Mouse (Mus musculus) forebrain, embryonic 11.5 days (tissue): Measurements from ENCODE around the gene Igf2bp1. TPM values are rescaled to one million over a fixed set of nuclear protein-coding genes. Genes with fewer than 3 reads are reported as not detected.
"Not testable (repeated sequence)": the region's sequence is repeated elsewhere in the genome, so short reads cannot be mapped to it uniquely, and the experiment has no call there.

Source experiments
- ATAC-seq: fragments of 200-750 bp; cut with Nextera tagmentation; replicated peaks from 2 replicates; pipeline ENCODE4 v1.8.0; 2017; ENCODE audit warnings: moderate TSS enrichment; ENCODE audit not compliant: low FRiP score
- DNase-seq: peaks from one replicate; pipeline ENCODE4 v3.0.0-alpha.2; 2017; ENCODE audit warnings: low spot score
- H3K27ac ChIP-seq: fragments of 300-500 bp; sonication (generic); 2 replicates; pipeline ENCODE4 v1.5.1; 2014; ENCODE audit warnings: low read depth, low read length
- H3K27me3 ChIP-seq: fragments of 300-500 bp; sonication (generic); 2 replicates; pipeline ENCODE4 v1.6.1; 2014; ENCODE audit warnings: mild to moderate bottlenecking, low read length, mixed read lengths; ENCODE audit not compliant: control insufficient read depth, insufficient read depth
- H3K36me3 ChIP-seq: fragments of 300-500 bp; sonication (generic); 2 replicates; pipeline ENCODE4 v1.6.1; 2014; ENCODE audit warnings: mild to moderate bottlenecking, low read length, moderate library complexity, mixed read lengths; ENCODE audit not compliant: control insufficient read depth, insufficient read depth
- H3K4me1 ChIP-seq: fragments of 300-500 bp; sonication (generic); replicated peaks from 2 replicates; pipeline ENCODE4 v1.6.1; 2014; ENCODE audit warnings: low read length, mixed read lengths; ENCODE audit not compliant: control insufficient read depth, insufficient read depth
- H3K4me2 ChIP-seq: fragments of 300-500 bp; sonication (generic); 2 replicates; pipeline ENCODE4 v1.6.1; 2014; ENCODE audit warnings: low read depth, mild to moderate bottlenecking, low read length, moderate library complexity, mixed read lengths; ENCODE audit not compliant: severe bottlenecking
- H3K4me3 ChIP-seq: fragments of 300-500 bp; sonication (generic); 2 replicates; pipeline ENCODE4 v1.5.1; 2014; ENCODE audit warnings: low read depth, low read length
- H3K9ac ChIP-seq: fragments of 300-500 bp; sonication (generic); 2 replicates; pipeline ENCODE4 v1.6.1; 2014; ENCODE audit warnings: low read length
- H3K9me3 ChIP-seq: fragments of 300-500 bp; sonication (generic); 2 replicates; pipeline ENCODE4 v1.6.1; 2016; ENCODE audit warnings: low read length, mixed read lengths; ENCODE audit not compliant: control insufficient read depth
- WGBS: fragments of 180-500 bp; shearing (Covaris S2); extraction: QIAGEN DNeasy Blood & Tissue Kit; methylation state at CpG from one replicate; pipeline ENCODE4 v1.1.7; 2014; 5-methylcytosine and 5-hydroxymethylcytosine counted together
- polyA plus RNA-seq: library from polyadenylated mRNA; unstranded; fragments of >200 nt; fragmentation: Nextera tagmentation; extraction: Ambion mirVana; gene quantifications from 2 replicates; pipeline ENCODE4 v1.2.1, GENCODE M21; 2014

Gene Igf2bp1
- polyA plus RNA-seq, 1 experiment from 2014 or later: 109 TPM

GRCm38 (mm10) chr11:95926398-95926797 is 79.3 kb downstream of the Igf2bp1 start:
- Histone ChIP-seq H3K27me3 (peaks cover 2% of the 10 kb centered on the region; the same call in 1 of the 2 replicates), H3K9me3 (peaks cover 2% of the 10 kb centered on the region; the same call in 1 of the 2 replicates)

GRCm38 (mm10) chr11:95925976-95926375 is 79.8 kb downstream of the Igf2bp1 start:
- DNase-seq (no peak), ATAC-seq (no peak)
- no peaks in the 10 kb centered on the region for H3K4me1 ChIP-seq
- WGBS: 91% methylated on average over 5 of the region's 5 CpGs
- H3K4me2 ChIP-seq: no peak overlapping the region
- peaks cover 2% of the 10 kb centered on the region; the same call in 1 of the 2 replicates for H3K9me3 ChIP-seq
- H3K36me3 ChIP-seq: no peaks in the 10 kb centered on the region
- H3K27ac ChIP-seq: no peak overlapping the region
- no peak overlapping the region for H3K4me3 ChIP-seq
- peaks cover 2% of the 10 kb centered on the region; the same call in 1 of the 2 replicates for H3K27me3 ChIP-seq
- H3K9ac ChIP-seq: no peak overlapping the region

More at GRCm38 (mm10) chr11:95926398-95926797, 79.3 kb downstream of the Igf2bp1 start:
- Histone ChIP-seq H3K27ac (no peak overlapping the region), H3K4me2 (no peak overlapping the region), H3K36me3 (no peaks in the 10 kb centered on the region), H3K4me3 (no peak overlapping the region), H3K9ac (no peak overlapping the region), H3K4me1 (no peaks in the 10 kb centered on the region)
- 79% methylated on average over 4 of the region's 4 CpGs for WGBS
- no peak for ATAC-seq
- DNase-seq: no peak

GRCm38 (mm10) chr11:95924215-95924614 is 81.5 kb downstream of the Igf2bp1 start:
- no peaks in the 10 kb centered on the region for H3K36me3 ChIP-seq
- no peak overlapping the region for H3K4me2 ChIP-seq
- H3K4me1 ChIP-seq: no peaks in the 10 kb centered on the region
- H3K9ac ChIP-seq: no peak overlapping the region
- ATAC-seq (no peak), DNase-seq (no peak)
- H3K9me3 ChIP-seq: peaks cover 2% of the 10 kb centered on the region; the same call in 1 of the 2 replicates
- H3K27me3 ChIP-seq: peaks cover 2% of the 10 kb centered on the region; the same call in 1 of the 2 replicates
- H3K27ac ChIP-seq: no peak overlapping the region
- 5% methylated on average over 2 of the region's 2 CpGs for WGBS
- no peak overlapping the region for H3K4me3 ChIP-seq

DNA sequence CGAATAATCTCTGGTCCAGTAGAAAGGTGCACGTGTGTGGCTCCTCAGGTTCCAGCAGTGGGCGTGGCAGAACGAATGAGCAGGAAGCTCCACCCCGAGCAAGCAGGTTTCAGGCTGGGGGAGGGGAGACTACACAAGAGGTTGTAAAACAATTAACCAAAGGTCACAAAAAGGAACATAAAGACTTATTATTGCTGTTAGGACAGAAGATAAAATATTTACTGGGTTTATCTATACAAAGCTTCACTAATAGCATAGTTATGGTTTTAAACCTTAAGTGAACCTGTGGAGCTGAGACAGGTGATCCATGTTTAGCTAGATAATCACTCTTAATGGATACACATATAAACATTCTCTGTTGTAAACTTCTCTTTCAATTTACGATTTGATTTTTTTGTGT is 82.3 kb downstream of the Igf2bp1 start:
- DNase-seq, H3K4me3 ChIP-seq, H3K27ac ChIP-seq, H3K4me2 ChIP-seq, H3K9ac ChIP-seq, H3K9me3 ChIP-seq, ATAC-seq, H3K4me1 ChIP-seq, H3K36me3 ChIP-seq, H3K27me3 ChIP-seq: not testable (repeated sequence)
- WGBS: 0% methylated on average over 3 of the region's 6 CpGs

DNA sequence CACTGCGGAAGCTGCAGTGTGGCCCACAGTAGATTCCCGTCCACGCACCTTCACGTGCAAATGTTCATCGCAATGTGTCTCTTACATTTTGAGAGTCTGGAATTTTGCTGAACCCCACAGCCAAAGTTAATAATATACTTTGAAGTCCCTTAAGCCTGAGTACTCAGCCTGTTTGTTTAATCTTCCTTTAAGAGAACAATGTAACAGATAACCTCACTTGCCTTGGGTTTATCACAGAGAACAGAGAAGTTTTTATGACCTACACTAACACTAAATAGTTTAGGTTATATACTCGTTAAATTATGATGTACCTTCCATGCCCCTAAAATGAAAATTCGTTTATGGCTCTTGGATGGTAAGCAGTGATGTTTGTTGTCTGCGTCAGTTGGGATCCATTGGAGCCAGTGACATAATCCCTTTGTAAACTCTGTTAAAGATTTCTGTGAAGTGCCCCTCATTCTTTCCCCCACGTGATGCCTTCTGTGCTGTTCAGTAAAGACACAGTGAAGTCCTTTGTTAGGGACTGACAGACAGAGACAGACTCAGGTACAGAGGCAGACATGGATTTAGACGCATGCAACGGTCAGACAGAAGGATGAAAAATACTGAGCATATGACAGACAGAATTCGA is 83.6 kb downstream of the Igf2bp1 start:
- H3K4me2 ChIP-seq: no peak overlapping the region
- H3K27ac ChIP-seq: no peak overlapping the region
- no peaks in the 10 kb centered on the region; the same call in 1 of the 2 replicates for H3K9me3 ChIP-seq
- H3K4me3 ChIP-seq: no peak overlapping the region
- ATAC-seq: no peak
- DNase-seq: no peak
- H3K27me3 ChIP-seq: peaks cover 6% of the 10 kb centered on the region
- H3K36me3 ChIP-seq: no peaks in the 10 kb centered on the region
- WGBS: 64% methylated on average over 12 of the region's 12 CpGs
- H3K4me1 ChIP-seq: no peaks in the 10 kb centered on the region
- no peak overlapping the region for H3K9ac ChIP-seq

DNA sequence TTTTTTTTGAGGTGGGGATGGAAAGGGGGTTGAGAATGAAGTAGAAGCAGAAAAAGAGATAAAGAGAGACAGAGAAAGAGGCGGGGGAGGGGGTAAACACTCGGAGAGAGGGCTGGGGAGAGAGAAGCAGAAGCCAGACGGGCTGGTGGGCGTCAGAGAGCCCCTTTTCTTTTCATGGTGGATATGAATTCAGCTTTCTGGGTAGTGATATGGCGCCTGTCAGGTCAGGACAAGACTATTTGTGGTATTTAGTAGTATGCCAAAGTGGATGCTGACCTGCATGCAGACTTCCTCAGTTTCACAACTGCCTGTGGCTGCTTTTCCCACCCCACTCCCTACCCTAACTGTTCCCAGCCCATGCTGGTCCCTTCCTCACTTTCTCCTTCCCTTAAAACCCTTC is 89.3 kb downstream of the Igf2bp1 start:
- no peak overlapping the region for H3K9ac ChIP-seq
- peaks cover 47% of the 10 kb centered on the region for H3K27me3 ChIP-seq
- no peak overlapping the region for H3K4me2 ChIP-seq
- H3K4me3 ChIP-seq: no peak overlapping the region
- no peak overlapping the region for H3K27ac ChIP-seq
- no peaks in the 10 kb centered on the region for H3K9me3 ChIP-seq
- no peak for DNase-seq
- H3K36me3 ChIP-seq: no peaks in the 10 kb centered on the region
- 2% methylated on average over 5 of the region's 5 CpGs for WGBS
- no peak for ATAC-seq
- H3K4me1 ChIP-seq: peaks cover 8% of the 10 kb centered on the region

DNA sequence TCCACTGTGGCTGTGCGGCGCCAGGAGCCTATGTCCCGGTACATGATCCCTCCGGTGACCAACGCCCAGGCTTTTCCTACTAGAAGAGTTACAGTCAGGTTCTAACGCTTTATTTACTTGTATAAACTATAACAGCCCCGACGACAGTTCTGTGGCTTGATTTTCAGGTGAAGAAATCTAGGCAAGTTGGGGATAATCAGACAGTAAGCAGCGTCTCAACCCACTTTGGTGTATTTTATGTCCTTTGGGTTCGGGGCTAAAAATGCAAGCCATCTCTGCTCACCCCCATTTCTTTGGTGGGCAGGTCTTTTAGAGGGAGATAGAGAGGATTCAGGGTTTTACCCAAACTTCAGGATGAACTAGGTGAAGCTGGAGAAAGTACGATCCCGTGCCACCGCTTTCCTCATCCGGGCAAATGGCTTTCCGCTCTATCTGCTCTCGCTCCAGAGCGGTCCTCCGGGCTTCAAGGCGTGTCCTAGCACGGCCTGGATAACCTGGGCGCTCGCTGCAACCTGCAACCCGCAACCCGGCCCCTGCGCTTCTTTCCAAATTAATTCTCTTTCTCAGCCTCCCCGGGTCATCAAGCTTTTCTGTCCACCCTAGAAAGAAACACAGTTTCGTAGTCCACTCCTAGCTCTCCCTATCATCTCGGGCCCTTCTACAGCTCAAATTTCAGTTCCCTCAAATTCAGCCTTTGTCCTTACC is 90.6 kb downstream of the Igf2bp1 start:
- no peak overlapping the region for H3K27ac ChIP-seq
- ATAC-seq (no peak), DNase-seq (peak; percentile 62)
- no peak overlapping the region; the same call in 1 of the 2 replicates for H3K9ac ChIP-seq
- H3K4me1 ChIP-seq: peaks cover 8% of the 10 kb centered on the region
- WGBS: 1% methylated on average over 28 of the region's 28 CpGs
- H3K4me2 ChIP-seq: peak overlapping the region; percentile 34; the same call in 1 of the 2 replicates
- peak overlapping the region; percentile 20; the same call in 1 of the 2 replicates for H3K4me3 ChIP-seq
- H3K27me3 ChIP-seq: peaks cover 47% of the 10 kb centered on the region
- H3K9me3 ChIP-seq: no peaks in the 10 kb centered on the region
- no peaks in the 10 kb centered on the region for H3K36me3 ChIP-seq

DNA sequence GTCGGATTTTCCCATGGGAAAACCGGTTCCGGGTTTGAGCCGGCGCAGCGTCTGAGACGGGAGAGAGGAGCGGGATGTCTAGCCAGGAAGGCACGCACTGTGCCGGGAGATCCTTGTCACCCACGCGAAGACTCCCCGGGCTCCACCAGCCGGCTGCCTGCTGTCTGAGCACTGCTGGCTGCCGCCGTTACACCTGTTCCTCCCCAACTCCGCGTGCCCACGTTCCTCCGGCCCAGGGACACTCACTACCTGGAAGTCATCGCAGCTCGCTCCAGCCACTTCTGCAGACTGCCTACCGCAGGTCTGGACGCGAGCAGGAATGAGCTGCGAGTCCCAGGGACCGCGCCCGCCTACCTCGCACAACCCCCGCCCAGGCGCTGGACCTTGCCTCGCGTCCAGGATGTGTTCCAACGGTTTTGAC is 91.2 kb downstream of the Igf2bp1 start, which contains the start of gene B4galnt2:
TSS of gene B4galnt2 (minus strand) at position 321 of the 421 bp plus-strand sequence.
- Histone ChIP-seq H3K4me3 (peak within 1 kb of the TSS; percentile 20), H3K27me3 (peaks cover 47% of the 10 kb centered on the region), H3K4me2 (peak within 1 kb of the TSS; percentile 34), H3K9me3 (no peaks in the 10 kb centered on the region), H3K9ac (no peak within 1 kb of the TSS; the same call in 1 of the 2 replicates), H3K4me1 (peaks cover 8% of the 10 kb centered on the region), H3K36me3 (no peaks in the 10 kb centered on the region), H3K27ac (no peak within 1 kb of the TSS)
- DNase-seq: peak; percentile 60
- no peak for ATAC-seq
- under 1% methylated on average over 35 of the region's 35 CpGs for WGBS
